Mouse (Mus musculus) gastrocnemius, postnatal 14 days (tissue): ENCODE measurements around the gene Enox1. TPM values are rescaled to one million over a fixed set of nuclear protein-coding genes. Genes with fewer than 3 reads are reported as not detected.
A peak's percentile ranks its signal among the peaks of the same experiment; 100 is the strongest.

Experiments
- DNase-seq: peaks from one replicate; pipeline ENCODE4 v3.0.0; 2021; ENCODE audit warnings: mixed read lengths
- intact Hi-C: fragments of 180-260 bp; cut with DNase I; formaldehyde crosslinking; loops from one replicate; pipeline ENCODE4 v1.15.1; 2025; ENCODE audit warnings: low total_unique reads
- total RNA-seq, 2 experiments: library from RNA; stranded (reverse); gene quantifications; 2 replicates each; pipeline ENCODE4 v1.2.3; 2021

Enox1 gene
- total RNA-seq, 2 experiments from 2014 or later = 1.6 to 1.8 TPM

GRCm38 (mm10) chr14:77343662-77344340 is 187.2 kb downstream of the Enox1 start:
- intact Hi-C loops = no loop called here
- DNase-seq = no peak

- intact Hi-C loops = no loop called here
Observed at GRCm38 (mm10) chr14:77346296-77346695, 189.7 kb downstream of the Enox1 start.

GRCm38 (mm10) chr14:77351803-77352352 is 195.3 kb downstream of the Enox1 start:
- intact Hi-C loops = no loop called here
- DNase-seq = no peak

More at GRCm38 (mm10) chr14:77346296-77346695, 189.7 kb downstream of the Enox1 start:
- peak; percentile 16 for DNase-seq

GRCm38 (mm10) chr14:77362662-77363061 is 206.1 kb downstream of the Enox1 start:
- intact Hi-C loops = no loop called here
- DNase-seq = no peak

GRCm38 (mm10) chr14:77368411-77368810 is 211.8 kb downstream of the Enox1 start:
- DNase-seq = no peak
- intact Hi-C loops = no loop called here

GRCm38 (mm10) chr14:77369070-77369469 is 212.5 kb downstream of the Enox1 start:
- no peak for DNase-seq
- intact Hi-C loops = no loop called here

- intact Hi-C loops = no loop called here
- no peak for DNase-seq
Observed at GRCm38 (mm10) chr14:77370521-77370920, 214.0 kb downstream of the Enox1 start.

GRCm38 (mm10) chr14:77371977-77372376 is 215.4 kb downstream of the Enox1 start:
- DNase-seq = no peak
- intact Hi-C loops = no loop called here

- DNase-seq = no peak
- intact Hi-C loops = no loop called here
Observed at GRCm38 (mm10) chr14:77373119-77373518, 216.6 kb downstream of the Enox1 start.

GRCm38 (mm10) chr14:77375054-77375453 is 218.5 kb downstream of the Enox1 start:
- DNase-seq = no peak
- intact Hi-C loops = no loop called here

- intact Hi-C loops = no loop called here
- DNase-seq = peak; percentile 15
Observed at GRCm38 (mm10) chr14:77375618-77376017, 219.1 kb downstream of the Enox1 start.

GRCm38 (mm10) chr14:77376731-77377130 is 220.2 kb downstream of the Enox1 start:
- intact Hi-C loops = no loop called here
- no peak for DNase-seq

- DNase-seq = no peak
- intact Hi-C loops = no loop called here
Observed at GRCm38 (mm10) chr14:77377439-77377838, 220.9 kb downstream of the Enox1 start.

- intact Hi-C loops = no loop called here
- no peak for DNase-seq
Observed at GRCm38 (mm10) chr14:77377873-77378272, 221.3 kb downstream of the Enox1 start.

GRCm38 (mm10) chr14:77381532-77381931 is 225.0 kb downstream of the Enox1 start:
- intact Hi-C loops = no loop called here
- DNase-seq = no peak

GRCm38 (mm10) chr14:77385621-77386020 is 229.1 kb downstream of the Enox1 start:
- no peak for DNase-seq
- intact Hi-C loops = no loop called here

GRCm38 (mm10) chr14:77387877-77388276 is 231.3 kb downstream of the Enox1 start:
- intact Hi-C loops = no loop called here
- DNase-seq = no peak

- intact Hi-C loops = no loop called here
- DNase-seq = no peak
Observed at GRCm38 (mm10) chr14:77389276-77389675, 232.7 kb downstream of the Enox1 start.

GRCm38 (mm10) chr14:77392476-77392875 is 235.9 kb downstream of the Enox1 start:
- intact Hi-C loops = no loop called here
- DNase-seq = no peak

- no peak for DNase-seq
Observed at GRCm38 (mm10) chr14:77406241-77407114, 249.9 kb downstream of the Enox1 start.

More at GRCm38 (mm10) chr14:77406241-77407114, 249.9 kb downstream of the Enox1 start:
- intact Hi-C loops = no loop called here
